Mouse (Mus musculus) embryonic facial prominence, embryonic 14.5 days (tissue): ENCODE measurements at regions not wholly inside any gene's neighbourhood (a gene's known extent, or its start where the extent isn't known, plus 50 kb on each side); places are given as distances from the start of the nearest gene placed in this dataset.

Experiments
- ATAC-seq: fragments of 200-750 bp; cut with Nextera tagmentation; 2 replicates; pipeline ENCODE4 v1.8.0; 2017; ENCODE audit warnings: low read depth, moderate number of reproducible peaks, moderate TSS enrichment
- DNase-seq: peaks from one replicate; pipeline ENCODE4 v3.0.0-alpha.2; 2015; ENCODE audit warnings: low spot score
- H3K27ac ChIP-seq: fragments of 300-500 bp; sonication (generic); replicated peaks from 2 replicates; pipeline ENCODE4 v1.5.1; 2014; ENCODE audit warnings: low read depth, mild to moderate bottlenecking, low read length, moderate library complexity
- H3K27me3 ChIP-seq: fragments of 300-500 bp; sonication (generic); replicated peaks from 2 replicates; pipeline ENCODE4 v1.6.1; 2014; ENCODE audit warnings: low read length; ENCODE audit not compliant: control insufficient read depth, insufficient read depth
- H3K36me3 ChIP-seq: fragments of 300-500 bp; sonication (generic); 2 replicates; pipeline ENCODE4 v1.6.1; 2014; ENCODE audit warnings: low read length, mixed read lengths; ENCODE audit not compliant: control insufficient read depth, insufficient read depth
- H3K4me1 ChIP-seq: fragments of 300-500 bp; sonication (generic); 2 replicates; pipeline ENCODE4 v1.6.1; 2014; ENCODE audit warnings: antibody characterized with exemption, low read length; ENCODE audit not compliant: control insufficient read depth, insufficient read depth
- H3K4me2 ChIP-seq: fragments of 300-500 bp; sonication (generic); 2 replicates; pipeline ENCODE4 v1.6.1; 2014; ENCODE audit warnings: low read depth, mild to moderate bottlenecking, low read length, moderate library complexity, mixed read lengths
- H3K4me3 ChIP-seq: fragments of 300-500 bp; sonication (generic); 2 replicates; pipeline ENCODE4 v1.5.1; 2014; ENCODE audit warnings: low read depth, mild to moderate bottlenecking, low read length
- H3K9ac ChIP-seq: fragments of 300-500 bp; sonication (generic); 2 replicates; pipeline ENCODE4 v1.6.1; 2014; ENCODE audit warnings: low read depth, mild to moderate bottlenecking, low read length, moderate library complexity, mixed read lengths
- H3K9me3 ChIP-seq: fragments of 300-500 bp; sonication (generic); 2 replicates; pipeline ENCODE4 v1.6.1; 2016; ENCODE audit warnings: low read length; ENCODE audit not compliant: control insufficient read depth
- WGBS: fragments of 180-500 bp; shearing (Covaris S2); extraction: QIAGEN DNeasy Blood & Tissue Kit; methylation state at CpG from one replicate; pipeline ENCODE4 v1.1.7; 2014; 5-methylcytosine and 5-hydroxymethylcytosine counted together

DNA sequence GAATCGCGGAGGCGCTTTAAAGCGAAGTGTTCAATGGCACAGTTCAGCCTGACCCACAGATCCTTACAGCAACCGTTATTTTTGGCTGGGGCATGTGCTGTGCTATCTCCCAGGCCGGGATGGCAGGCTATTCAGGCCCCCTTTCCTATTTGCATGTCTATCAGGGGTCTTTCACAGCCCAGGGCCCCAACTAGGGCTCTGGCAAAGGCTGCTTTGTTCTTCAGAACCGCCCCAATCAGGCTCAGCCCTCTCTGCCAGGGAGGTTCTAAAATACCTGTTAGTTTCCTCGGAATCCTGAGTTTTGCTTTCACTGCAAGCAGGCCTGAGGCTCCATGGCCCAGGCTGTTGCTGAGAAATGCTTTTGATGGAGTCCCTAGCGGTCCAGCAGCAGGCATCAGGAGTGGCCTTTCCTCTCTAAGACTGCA is 949.7 kb downstream of the Mrps31 start:
- 0 out of 2 replicates have a peak, but pooled peaks have one; percentile 9 for ATAC-seq
- peak overlapping the region; percentile 12; the same call in 1 of the 2 replicates for H3K9ac ChIP-seq

More for the DNA sequence above, 949.7 kb downstream of the Mrps31 start:
- no peaks in the 10 kb centered on the region for H3K4me1 ChIP-seq
- H3K36me3 ChIP-seq, result no peaks in the 10 kb centered on the region
- no peak overlapping the region; the same call in 1 of the 2 replicates for H3K27ac ChIP-seq
- no peak overlapping the region for H3K4me3 ChIP-seq
- H3K9me3 ChIP-seq, result peaks cover 18% of the 10 kb centered on the region; the same call in 1 of the 2 replicates
- no peak overlapping the region for H3K4me2 ChIP-seq
- DNase-seq, result peak; percentile 15
- H3K27me3 ChIP-seq, result no peaks in the 10 kb centered on the region
- WGBS, result 23% methylated on average over 9 of the region's 9 CpGs
